23 mouse cellular contexts compared by ENCODE assay signal in genomic region chr8:56313622-56314021, GRCm38 (mm10). TPM values are rescaled to one million over a fixed set of nuclear protein-coding genes. Genes with fewer than 3 reads are reported as not detected.
DNase-seq lines count a peak whose midpoint lies in the region; ATAC-seq and TF ChIP-seq lines count a peak whose summit lies in the region.
"Had no signal": no experiment of that assay in that cellular context is flagged by ENCODE, and none has a peak within 500 bp of the region (broad histone marks: within the 10 kb centered on the region; RNA-seq: fewer than 3 reads in every experiment).

No protein-coding gene starts in this region.

- WGBS in kidney, adult 2 months: 94% methylated on average over 2 of the region's 2 CpGs
- WGBS in limb, embryonic 10.5 days: 89% methylated on average over 2 of the region's 2 CpGs
- 93% methylated on average over 2 of the region's 2 CpGs for WGBS in intestine, embryonic 15.5 days

- no peak overlapping the region for H3K4me3 ChIP-seq in kidney, adult 2 months (ENCODE audit: insufficient read depth, low read depth, low read length)
- no peak overlapping the region for H3K4me3 ChIP-seq in testis, adult 2 months (ENCODE audit: control insufficient read depth, low read depth, low read length)
- H3K4me3 ChIP-seq in limb, embryonic 10.5 days: no peak overlapping the region
- no peak overlapping the region for H3K4me3 ChIP-seq in intestine, embryonic 15.5 days (replicated peaks)
- H3K4me3 ChIP-seq: embryonic facial prominence, embryonic 10.5 days; forebrain, embryonic 13.5 days; heart, embryonic 13.5 days had no signal

- no peak for TF ChIP-seq POLR2A in kidney, adult 2 months (IDR thresholded peaks at IDR 0.05; ENCODE audit: low read depth, low read length)
- TF ChIP-seq POLR2A in testis, adult 2 months (IDR thresholded peaks at IDR 0.05; ENCODE audit: control insufficient read depth, low read depth, low read length): no peak

- DNase-seq in kidney, adult 2 months: peak; percentile 8
- DNase-seq in kidney, postnatal 14 days: no peak
- no peak for DNase-seq in testis, postnatal 10 days (ENCODE audit: low spot score)
- no peak for DNase-seq in cerebellum, adult 8-10 months
- no peak for DNase-seq in limb, embryonic 10.5 days (ENCODE audit: low spot score)
- DNase-seq: adrenal gland, adult 8-10 months; adrenal gland, postnatal 36 days; B cell, adult 2 months; cerebellum, adult 11-12 months; cerebellum, adult 9-11 months; cerebellum, postnatal 36 days; forebrain, postnatal 0 days; gastrocnemius, postnatal 25 days; heart, adult 11 months; heart, postnatal 36 days had no signal

- no peaks in the 10 kb centered on the region for H3K27me3 ChIP-seq in kidney, adult 2 months (replicated peaks; ENCODE audit: control insufficient read depth, insufficient read depth, low read length)
- no peaks in the 10 kb centered on the region for H3K27me3 ChIP-seq in testis, adult 2 months (ENCODE audit: control insufficient read depth, insufficient read depth, low read length)
- H3K27me3 ChIP-seq in limb, embryonic 10.5 days (ENCODE audit: low read depth, poor library complexity, severe bottlenecking): no peaks in the 10 kb centered on the region
- no peaks in the 10 kb centered on the region for H3K27me3 ChIP-seq in intestine, embryonic 15.5 days (replicated peaks)
- H3K27me3 ChIP-seq: forebrain, embryonic 13.5 days; heart, embryonic 13.5 days had no signal

- peak; percentile 97 for ATAC-seq in megakaryocyte progenitor cell, adult 5-6 weeks (replicated peaks; ENCODE audit: poor library complexity)
- no peak for ATAC-seq in intestine, embryonic 15.5 days
- ATAC-seq: CD4-positive, CD25-positive, alpha-beta regulatory T cell, adult 4 months; forebrain, embryonic 13.5 days; forebrain, postnatal 0 days had no signal

- TF ChIP-seq CTCF in kidney, adult 2 months (conservative IDR thresholded peaks at IDR 0.05; ENCODE audit: insufficient read depth, insufficient read length, low read depth, low read length): no peak
- no peak for TF ChIP-seq CTCF in testis, adult 2 months (IDR thresholded peaks at IDR 0.05; ENCODE audit: control insufficient read depth, insufficient read depth, insufficient replicate concordance, low read depth, low read length)

- no peak overlapping the region for H3K4me2 ChIP-seq in intestine, embryonic 15.5 days (replicated peaks)
- H3K4me2 ChIP-seq: forebrain, embryonic 13.5 days; heart, embryonic 13.5 days had no signal

- no peak overlapping the region for H3K27ac ChIP-seq in kidney, adult 2 months (ENCODE audit: insufficient read depth, low read depth, low read length)
- 0 out of 2 replicates have a peak overlapping the region, but pooled peaks have one; percentile 12 for H3K27ac ChIP-seq in testis, adult 2 months (ENCODE audit: control insufficient read depth, insufficient read depth, low read depth, low read length)
- no peak overlapping the region for H3K27ac ChIP-seq in limb, embryonic 10.5 days
- H3K27ac ChIP-seq in intestine, embryonic 15.5 days: no peak overlapping the region
- H3K27ac ChIP-seq: embryonic facial prominence, embryonic 10.5 days; forebrain, embryonic 13.5 days; heart, embryonic 13.5 days had no signal

- no peaks in the 10 kb centered on the region for H3K4me1 ChIP-seq in kidney, adult 2 months (ENCODE audit: control insufficient read depth, insufficient read depth, low read length)
- H3K4me1 ChIP-seq in testis, adult 2 months (ENCODE audit: control insufficient read depth, insufficient read depth, low read length): no peaks in the 10 kb centered on the region
- H3K4me1 ChIP-seq in limb, embryonic 10.5 days: no peaks in the 10 kb centered on the region
- no peaks in the 10 kb centered on the region for H3K4me1 ChIP-seq in intestine, embryonic 15.5 days (replicated peaks)
- H3K4me1 ChIP-seq: embryonic facial prominence, embryonic 10.5 days; forebrain, embryonic 13.5 days; heart, embryonic 13.5 days had no signal

- no peak overlapping the region for H3K9ac ChIP-seq in intestine, embryonic 15.5 days
- H3K9ac ChIP-seq: forebrain, embryonic 13.5 days; forebrain, postnatal 0 days; heart, embryonic 13.5 days had no signal

- no peaks in the 10 kb centered on the region for H3K9me3 ChIP-seq in limb, embryonic 10.5 days (replicated peaks)
- no peaks in the 10 kb centered on the region for H3K9me3 ChIP-seq in intestine, embryonic 15.5 days
- H3K9me3 ChIP-seq: embryonic facial prominence, embryonic 10.5 days; forebrain, embryonic 13.5 days; G1E; heart, embryonic 13.5 days had no signal

- no peaks in the 10 kb centered on the region for H3K36me3 ChIP-seq in kidney, adult 2 months (ENCODE audit: control insufficient read depth, insufficient read depth, low read length)
- H3K36me3 ChIP-seq in testis, adult 2 months (ENCODE audit: control insufficient read depth, insufficient read depth, low read length): no peaks in the 10 kb centered on the region
- H3K36me3 ChIP-seq in limb, embryonic 10.5 days: no peaks in the 10 kb centered on the region
- H3K36me3 ChIP-seq in intestine, embryonic 15.5 days: no peaks in the 10 kb centered on the region
- H3K36me3 ChIP-seq: embryonic facial prominence, embryonic 10.5 days; G1E; heart, embryonic 13.5 days had no signal

RNA-seq across cellular contexts. Expression of gene Hpgd, which starts 19.2 kb away (rescaled TPM):
- 18.4 and 18.8 TPM in 2 replicates for polyA plus RNA-seq in kidney, adult 2 months (2012; rRNA removed)
- polyA plus RNA-seq in testis, adult 2 months (2012; rRNA removed): 5.1 and 6.9 TPM in 2 replicates
- 0.59 and 1.5 TPM in 2 replicates for total RNA-seq in megakaryocyte progenitor cell, adult 5-6 weeks (2015)
- total RNA-seq in megakaryocyte progenitor cell, adult 5-6 weeks (2017): 1.2 and 1.8 TPM in 2 replicates
- 6.9 and 10.6 TPM in 2 replicates for polyA plus RNA-seq in limb, embryonic 10.5 days (2016; fragmentation: Nextera tagmentation; extraction: Ambion mirVana)
- polyA plus RNA-seq in intestine, embryonic 15.5 days (2015; fragmentation: Nextera tagmentation; extraction: Ambion mirVana): 28.9 and 31.9 TPM in 2 replicates
- total RNA-seq: G1E had no signal
- polyA plus RNA-seq: G1E had no signal
